Mouse (Mus musculus): ENCODE results near the gene Appbp2. TPM values are rescaled to one million over a fixed set of nuclear protein-coding genes. Genes with fewer than 3 reads are reported as not detected.

The Appbp2 gene
- polyA plus RNA-seq, 1 experiment from 2014 or later, result 31.7 TPM

DNA sequence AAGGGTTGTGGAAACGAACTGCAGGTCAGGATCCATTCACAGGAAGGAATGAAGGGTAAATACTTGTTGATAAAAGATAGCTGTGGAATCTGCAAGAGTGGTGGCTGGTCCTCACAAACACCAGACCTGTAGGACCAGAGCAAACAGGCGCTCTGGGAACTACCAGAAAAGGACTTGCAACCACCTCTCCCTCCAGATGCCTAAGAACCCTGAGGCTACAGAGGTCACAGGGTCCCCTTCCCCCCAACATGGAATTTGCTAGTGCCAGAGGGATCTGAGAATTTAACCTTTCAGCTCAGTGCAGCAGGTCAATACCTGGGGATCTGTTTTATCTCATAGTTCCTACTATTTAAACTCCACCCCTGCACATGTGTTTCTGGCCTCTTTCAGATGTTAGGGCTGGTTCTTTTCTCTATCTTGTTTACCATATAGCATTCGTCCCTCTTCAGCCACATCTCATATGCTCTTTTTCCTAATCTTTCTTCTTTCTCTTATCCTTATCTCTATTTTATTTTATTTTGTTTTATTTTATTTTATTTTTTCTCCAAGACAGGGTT, 20.6 kb upstream of the Appbp2 start:
- 19% methylated on average over 3 of the region's 3 CpGs for WGBS
- H3K36me3 ChIP-seq, result no peaks in the 10 kb centered on the region
- no peak for ATAC-seq (replicated peaks; ENCODE audit: insufficient number of reproducible peaks, insufficient read depth, low FRiP score, low read depth)
- H3K9me3 ChIP-seq (replicated peaks), result no peaks in the 10 kb centered on the region
- no peak overlapping the region for H3K4me2 ChIP-seq
- no peak overlapping the region for H3K9ac ChIP-seq
- H3K27me3 ChIP-seq, result no peaks in the 10 kb centered on the region
- no peak overlapping the region for H3K4me3 ChIP-seq
- peaks cover 4% of the 10 kb centered on the region for H3K4me1 ChIP-seq (replicated peaks)
- no peak overlapping the region for H3K27ac ChIP-seq

DNA sequence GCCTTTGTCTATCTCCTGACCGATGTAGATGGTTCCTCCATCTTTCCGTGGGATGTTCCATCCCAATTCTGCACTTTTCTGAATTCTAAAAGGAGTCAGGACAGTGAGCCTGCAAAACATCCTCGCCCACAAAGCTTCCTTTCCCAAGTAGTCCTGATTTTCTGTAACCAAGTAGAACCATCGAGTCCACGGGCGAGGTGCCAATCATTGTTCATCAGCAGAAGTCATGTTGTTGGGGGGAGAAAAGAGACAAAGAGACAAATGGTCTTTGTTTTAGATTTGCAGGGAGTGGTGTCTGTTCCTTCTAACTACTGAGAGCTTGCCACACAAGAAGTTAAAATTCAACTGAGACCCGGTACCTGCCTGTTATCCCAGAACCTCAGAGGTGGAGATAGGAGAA, 18.7 kb upstream of the Appbp2 start:
- Histone ChIP-seq H3K9me3 (replicated peaks) (no peaks in the 10 kb centered on the region), H3K4me3 (no peak overlapping the region), H3K4me2 (no peak overlapping the region), H3K27me3 (no peaks in the 10 kb centered on the region), H3K4me1 (replicated peaks) (peaks cover 4% of the 10 kb centered on the region), H3K9ac (no peak overlapping the region), H3K36me3 (no peaks in the 10 kb centered on the region), H3K27ac (no peak overlapping the region)
- 77% methylated on average over 7 of the region's 7 CpGs for WGBS
- no peak for ATAC-seq (replicated peaks; ENCODE audit: insufficient number of reproducible peaks, insufficient read depth, low FRiP score, low read depth)

DNA sequence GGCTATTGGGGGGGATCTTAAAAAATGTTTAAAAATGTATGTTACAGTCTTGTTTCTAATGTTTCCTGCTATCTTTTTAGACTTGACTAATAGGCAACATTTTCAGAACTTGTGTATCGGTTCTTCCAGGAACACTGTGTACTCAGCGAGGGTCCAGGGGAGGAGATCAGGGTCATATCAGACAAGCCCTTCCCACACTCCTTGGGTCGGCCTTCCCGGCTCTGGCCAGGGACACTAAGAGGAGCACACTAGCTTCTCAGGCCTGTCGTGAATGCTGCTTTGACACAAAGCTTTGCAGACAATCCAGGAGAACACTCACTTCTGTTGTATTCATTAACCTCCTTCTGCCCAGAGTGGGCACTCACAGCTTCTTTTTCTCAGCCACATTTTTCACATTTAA, 18.1 kb upstream of the Appbp2 start:
- H3K36me3 ChIP-seq, result no peaks in the 10 kb centered on the region
- ATAC-seq (replicated peaks; ENCODE audit: insufficient number of reproducible peaks, insufficient read depth, low FRiP score, low read depth), result no peak
- no peak overlapping the region for H3K9ac ChIP-seq
- WGBS, result 62% methylated on average over 5 of the region's 5 CpGs
- H3K9me3 ChIP-seq (replicated peaks), result no peaks in the 10 kb centered on the region
- H3K4me1 ChIP-seq (replicated peaks), result peaks cover 4% of the 10 kb centered on the region
- no peak overlapping the region for H3K4me2 ChIP-seq
- no peak overlapping the region for H3K27ac ChIP-seq
- no peaks in the 10 kb centered on the region for H3K27me3 ChIP-seq
- H3K4me3 ChIP-seq, result no peak overlapping the region

DNA sequence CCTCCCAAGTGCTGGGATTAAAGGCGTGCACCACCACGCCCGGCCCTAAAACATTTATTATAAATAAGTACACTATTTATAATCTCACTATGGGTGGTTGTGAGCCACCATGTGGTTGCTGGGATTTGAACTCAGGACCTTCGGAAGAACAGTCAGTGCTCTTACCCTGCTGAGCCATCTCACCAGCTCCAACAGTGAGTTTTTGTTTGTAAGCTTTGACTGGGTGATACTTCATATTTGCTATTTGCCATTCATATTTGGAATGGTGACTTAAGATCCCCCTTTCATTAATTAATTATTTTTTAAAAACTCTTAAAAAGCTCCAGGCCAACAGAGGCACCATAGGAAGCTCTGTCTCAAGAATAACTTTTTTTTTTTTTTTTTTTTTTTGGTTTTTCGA, 17.0 kb upstream of the Appbp2 start:
- Histone ChIP-seq H3K4me1 (replicated peaks) (peaks cover 4% of the 10 kb centered on the region), H3K9ac (no peak overlapping the region), H3K4me2 (no peak overlapping the region), H3K27ac (no peak overlapping the region), H3K27me3 (no peaks in the 10 kb centered on the region), H3K9me3 (replicated peaks) (no peaks in the 10 kb centered on the region), H3K4me3 (no peak overlapping the region), H3K36me3 (no peaks in the 10 kb centered on the region)
- no peak for ATAC-seq (replicated peaks; ENCODE audit: insufficient number of reproducible peaks, insufficient read depth, low FRiP score, low read depth)
- 83% methylated on average over 5 of the region's 5 CpGs for WGBS

DNA sequence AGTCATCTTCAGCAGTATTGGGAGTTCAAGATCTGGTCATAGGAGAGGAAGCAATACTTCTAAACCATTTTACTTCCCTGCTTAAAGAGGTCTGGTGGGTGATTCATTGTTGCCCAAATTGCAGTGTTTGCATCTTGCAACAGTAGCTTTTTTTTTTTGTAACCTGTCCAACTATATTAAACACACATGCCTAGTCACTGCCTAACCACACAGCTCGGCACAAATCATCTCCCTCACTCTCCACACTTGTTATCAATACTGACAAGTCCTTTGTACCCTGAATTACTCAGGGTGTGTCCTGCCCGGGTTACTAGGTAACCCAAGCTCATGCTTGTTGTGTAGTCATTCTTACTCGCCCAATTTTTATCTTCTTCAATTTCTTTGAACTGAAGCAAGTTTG, 15.5 kb upstream of the Appbp2 start:
- no peak overlapping the region for H3K9ac ChIP-seq
- H3K4me2 ChIP-seq, result no peak overlapping the region
- H3K9me3 ChIP-seq (replicated peaks), result no peaks in the 10 kb centered on the region
- no peak for ATAC-seq (replicated peaks; ENCODE audit: insufficient number of reproducible peaks, insufficient read depth, low FRiP score, low read depth)
- no peak overlapping the region for H3K4me3 ChIP-seq
- H3K27ac ChIP-seq, result no peak overlapping the region
- H3K27me3 ChIP-seq, result no peaks in the 10 kb centered on the region
- WGBS, result 39% methylated on average over 3 of the region's 3 CpGs
- no peaks in the 10 kb centered on the region for H3K36me3 ChIP-seq
- peaks cover 2% of the 10 kb centered on the region for H3K4me1 ChIP-seq (replicated peaks)

DNA sequence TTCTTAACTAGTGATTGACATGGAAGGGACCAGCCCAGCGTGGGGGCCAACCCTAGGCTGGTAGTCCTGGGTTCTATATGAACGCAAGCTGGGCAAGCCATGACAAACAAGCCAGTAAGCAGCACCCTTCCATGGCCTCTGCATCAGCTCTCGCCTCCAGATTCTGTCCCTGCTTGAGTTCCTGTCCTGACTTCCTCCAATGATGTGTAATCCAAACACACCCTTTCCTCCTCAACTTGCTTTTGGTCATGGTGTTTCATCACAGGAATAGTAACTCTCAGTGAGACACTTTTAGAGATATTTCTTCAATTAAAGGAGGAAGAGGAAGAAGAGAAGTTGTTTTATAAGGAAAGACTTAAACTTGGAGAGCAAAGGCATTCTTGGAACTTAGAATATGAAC, 14.4 kb upstream of the Appbp2 start:
- no peak overlapping the region for H3K4me3 ChIP-seq
- H3K9me3 ChIP-seq (replicated peaks), result no peaks in the 10 kb centered on the region
- no peaks in the 10 kb centered on the region for H3K4me1 ChIP-seq (replicated peaks)
- WGBS, result 72% methylated on average over 3 of the region's 3 CpGs
- H3K27me3 ChIP-seq, result no peaks in the 10 kb centered on the region
- H3K9ac ChIP-seq, result no peak overlapping the region
- ATAC-seq (replicated peaks; ENCODE audit: insufficient number of reproducible peaks, insufficient read depth, low FRiP score, low read depth), result no peak
- no peak overlapping the region for H3K27ac ChIP-seq
- H3K4me2 ChIP-seq, result no peak overlapping the region
- no peaks in the 10 kb centered on the region for H3K36me3 ChIP-seq

DNA sequence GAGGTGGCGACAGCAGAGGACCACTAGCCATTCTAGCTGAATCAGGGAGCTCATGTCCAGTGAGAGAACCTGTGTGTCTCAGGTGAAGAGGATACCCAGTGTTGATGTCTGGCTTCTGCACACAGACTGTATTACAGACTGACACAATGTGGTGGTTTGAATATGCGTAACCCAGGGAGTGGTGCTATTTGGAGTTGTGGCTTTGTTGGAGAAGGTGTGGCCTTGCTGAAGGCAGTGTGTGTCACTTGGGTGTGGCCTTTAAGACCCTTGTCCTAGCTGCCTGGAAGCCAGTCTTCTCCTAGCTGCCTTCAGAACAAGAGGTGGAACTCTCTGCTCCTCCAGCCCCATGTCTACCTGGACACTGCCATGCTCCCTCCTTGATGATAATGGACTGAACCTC, 13.2 kb upstream of the Appbp2 start:
- Histone ChIP-seq H3K4me1 (replicated peaks) (no peaks in the 10 kb centered on the region), H3K9ac (no peak overlapping the region), H3K4me2 (no peak overlapping the region), H3K36me3 (no peaks in the 10 kb centered on the region), H3K27me3 (no peaks in the 10 kb centered on the region), H3K27ac (no peak overlapping the region), H3K9me3 (replicated peaks) (no peaks in the 10 kb centered on the region), H3K4me3 (no peak overlapping the region)
- no peak for ATAC-seq (replicated peaks; ENCODE audit: insufficient number of reproducible peaks, insufficient read depth, low FRiP score, low read depth)
- WGBS, result 84% methylated on average over 2 of the region's 2 CpGs

DNA sequence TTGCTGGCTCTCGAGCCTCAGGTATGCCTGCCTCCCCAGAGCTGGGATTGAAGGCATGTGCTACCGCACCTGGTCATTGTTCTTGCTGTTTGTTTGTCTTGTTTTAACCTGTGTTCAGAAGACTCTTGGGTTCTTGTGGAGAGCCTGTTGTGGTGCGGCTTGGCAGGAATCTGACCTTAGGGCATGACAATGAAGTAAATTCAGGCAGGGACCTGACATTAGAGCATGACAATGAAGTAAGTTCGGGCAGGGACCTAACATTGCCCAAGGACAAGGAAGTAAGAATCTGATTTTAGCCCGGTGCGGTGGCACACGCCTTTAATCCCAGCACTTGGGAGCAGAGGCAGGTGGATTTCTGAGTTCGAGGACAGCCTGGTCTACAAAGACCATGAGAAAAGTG, 6.3 kb upstream of the Appbp2 start:
- Histone ChIP-seq H3K9ac (no peak overlapping the region), H3K27me3 (no peaks in the 10 kb centered on the region), H3K4me3 (no peak overlapping the region), H3K36me3 (no peaks in the 10 kb centered on the region), H3K4me2 (no peak overlapping the region), H3K4me1 (replicated peaks) (no peaks in the 10 kb centered on the region), H3K27ac (no peak overlapping the region), H3K9me3 (replicated peaks) (no peaks in the 10 kb centered on the region)
- ATAC-seq (replicated peaks; ENCODE audit: insufficient number of reproducible peaks, insufficient read depth, low FRiP score, low read depth), result no peak
- 88% methylated on average over 8 of the region's 8 CpGs for WGBS

DNA sequence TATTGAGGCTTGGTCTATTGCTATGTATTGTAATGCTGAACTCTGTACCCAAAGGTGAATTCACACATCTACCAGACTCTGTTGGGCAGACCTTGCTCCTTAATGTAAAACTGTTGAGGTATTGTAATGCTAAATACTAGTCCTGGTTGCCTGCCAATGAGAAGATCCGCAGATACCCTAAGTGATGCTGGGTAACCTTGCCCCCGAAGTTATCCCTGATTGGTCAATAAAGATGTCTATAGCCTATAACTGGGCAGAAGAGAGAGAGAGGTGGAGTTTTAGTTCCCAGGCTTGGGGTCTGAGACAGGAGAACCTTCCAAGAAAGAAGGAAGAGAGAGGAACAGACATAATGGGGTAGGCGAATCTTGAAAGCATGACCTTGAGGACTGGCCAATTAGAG, 5.3 kb upstream of the Appbp2 start:
- 86% methylated on average over 3 of the region's 3 CpGs for WGBS
- H3K9me3 ChIP-seq (replicated peaks), result no peaks in the 10 kb centered on the region
- no peak overlapping the region for H3K4me2 ChIP-seq
- no peaks in the 10 kb centered on the region for H3K27me3 ChIP-seq
- no peaks in the 10 kb centered on the region for H3K36me3 ChIP-seq
- H3K27ac ChIP-seq, result no peak overlapping the region
- H3K9ac ChIP-seq, result no peak overlapping the region
- H3K4me3 ChIP-seq, result no peak overlapping the region
- no peak for ATAC-seq (replicated peaks; ENCODE audit: insufficient number of reproducible peaks, insufficient read depth, low FRiP score, low read depth)
- peaks cover 3% of the 10 kb centered on the region for H3K4me1 ChIP-seq (replicated peaks)

DNA sequence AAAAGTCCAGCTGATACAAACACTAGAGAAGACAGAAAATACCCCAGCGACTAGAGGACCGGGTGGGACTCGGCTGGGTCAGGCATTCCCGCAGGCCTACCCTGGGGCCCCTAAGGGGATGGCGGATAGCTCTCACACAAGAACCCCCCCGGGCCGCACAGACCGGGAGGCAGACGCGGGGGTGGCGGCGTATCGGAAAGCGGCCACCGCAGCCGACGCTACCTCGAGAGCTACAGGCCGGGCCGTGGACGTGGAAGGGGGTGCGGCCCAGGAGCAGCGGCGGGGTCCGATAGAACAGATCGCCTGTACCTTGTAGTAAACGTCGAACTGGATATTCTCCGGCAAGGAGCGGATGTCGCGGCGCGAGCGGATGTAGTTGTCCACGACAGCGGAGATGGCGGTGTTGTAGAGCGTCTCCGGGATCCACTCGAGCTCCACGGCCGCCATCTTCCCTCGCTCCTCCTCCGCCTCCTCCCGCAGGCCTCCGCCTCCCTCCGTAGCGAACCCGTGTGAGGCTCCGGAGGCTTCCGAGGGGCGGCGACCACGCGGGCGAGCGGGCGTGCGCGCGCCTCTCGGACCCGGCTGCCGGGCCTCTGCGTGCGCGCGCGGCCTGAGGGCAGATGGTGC, 454 bp downstream of the Appbp2 start:
- Histone ChIP-seq H3K36me3 (no peaks in the 10 kb centered on the region), H3K4me1 (replicated peaks) (peaks cover 13% of the 10 kb centered on the region), H3K27ac (peak overlapping the region; percentile 99), H3K9ac (peak overlapping the region; percentile 88), H3K9me3 (replicated peaks) (no peaks in the 10 kb centered on the region), H3K4me3 (peak overlapping the region; percentile 72), H3K27me3 (no peaks in the 10 kb centered on the region), H3K4me2 (peak overlapping the region; percentile 76)
- peak; percentile 92 for ATAC-seq (replicated peaks; ENCODE audit: insufficient number of reproducible peaks, insufficient read depth, low FRiP score, low read depth)
- WGBS, result under 1% methylated on average over 70 of the region's 70 CpGs

DNA sequence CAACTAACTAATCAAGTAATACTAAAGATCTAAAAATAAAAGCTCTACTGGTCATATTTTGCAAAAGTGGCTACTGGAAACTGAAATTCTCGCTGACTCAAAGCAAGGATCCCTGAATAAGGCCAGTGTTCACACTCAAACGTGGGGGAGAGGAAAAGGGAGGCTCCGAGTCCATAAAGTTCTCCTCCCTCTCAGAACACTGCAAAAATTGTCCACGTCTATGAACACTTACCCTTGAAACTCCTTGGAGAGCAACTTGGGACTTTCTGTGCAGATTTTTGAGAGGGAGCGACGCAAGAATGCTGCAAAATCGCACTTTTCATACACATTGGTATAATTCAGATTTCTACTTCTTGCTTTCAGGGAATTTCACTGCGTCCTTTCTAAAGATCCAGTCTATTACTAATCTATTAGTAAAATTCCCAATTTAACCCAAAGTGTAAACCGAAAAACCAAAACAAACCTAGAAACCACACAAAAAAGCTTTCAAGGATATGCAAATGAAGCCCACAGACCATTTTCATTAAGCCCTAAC, 1.2 kb downstream of the Appbp2 start:
- peak overlapping the region; percentile 76 for H3K4me2 ChIP-seq
- H3K27ac ChIP-seq, result peak overlapping the region; percentile 99
- peaks cover 13% of the 10 kb centered on the region for H3K4me1 ChIP-seq (replicated peaks)
- H3K36me3 ChIP-seq, result no peaks in the 10 kb centered on the region
- no peak for ATAC-seq (replicated peaks; ENCODE audit: insufficient number of reproducible peaks, insufficient read depth, low FRiP score, low read depth)
- no peaks in the 10 kb centered on the region for H3K9me3 ChIP-seq (replicated peaks)
- H3K4me3 ChIP-seq, result peak overlapping the region; percentile 72
- 5% methylated on average over 9 of the region's 9 CpGs for WGBS
- no peaks in the 10 kb centered on the region for H3K27me3 ChIP-seq
- H3K9ac ChIP-seq, result peak overlapping the region; percentile 88

DNA sequence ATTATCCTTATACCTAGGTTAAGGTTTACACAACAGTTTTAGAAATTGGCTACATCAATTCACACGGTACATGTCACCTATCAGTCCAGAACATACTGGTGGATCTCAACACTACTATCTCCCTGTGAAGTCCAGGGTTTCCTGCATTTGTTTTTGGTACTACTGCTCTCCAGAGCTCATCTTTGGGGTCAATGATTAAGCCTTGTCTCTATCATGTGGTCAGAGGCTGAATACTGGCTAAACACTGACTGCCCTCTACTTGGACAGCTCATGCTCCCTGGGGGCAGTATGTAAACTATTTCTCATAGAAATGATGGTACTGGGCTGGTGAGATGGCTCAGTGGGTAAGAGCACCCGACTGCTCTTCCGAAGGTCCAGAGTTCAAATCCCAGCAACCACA, 11.7 kb downstream of the Appbp2 start:
- 91% methylated on average over 3 of the region's 3 CpGs for WGBS
- Histone ChIP-seq H3K4me3 (no peak overlapping the region), H3K27me3 (no peaks in the 10 kb centered on the region), H3K4me1 (replicated peaks) (no peaks in the 10 kb centered on the region), H3K9ac (no peak overlapping the region), H3K9me3 (replicated peaks) (no peaks in the 10 kb centered on the region), H3K4me2 (no peak overlapping the region), H3K27ac (no peak overlapping the region), H3K36me3 (no peaks in the 10 kb centered on the region)
- ATAC-seq (replicated peaks; ENCODE audit: insufficient number of reproducible peaks, insufficient read depth, low FRiP score, low read depth), result no peak
